Mouse (Mus musculus): Measurements from ENCODE around the gene Them7.

Gene Them7

GRCm38 (mm10) chr2:105375705-105376104 lies 151.6 kb downstream of the Them7 start:
- no peak for DNase-seq (ENCODE audit: low spot score in 2 of 2)

GRCm38 (mm10) chr2:105379682-105380081 lies 155.6 kb downstream of the Them7 start:
- no peak for DNase-seq (ENCODE audit: low spot score in 2 of 2)

GRCm38 (mm10) chr2:105380757-105381319 lies 156.7 kb downstream of the Them7 start:
- DNase-seq (ENCODE audit: low spot score in 2 of 2), result no peak

GRCm38 (mm10) chr2:105383063-105383462 lies 158.9 kb downstream of the Them7 start:
- DNase-seq (ENCODE audit: low spot score in 2 of 2), result peak in 1 of 2 experiments; percentile 19

- DNase-seq (ENCODE audit: low spot score in 2 of 2), result no peak
Observed at GRCm38 (mm10) chr2:105384998-105385397, 160.9 kb downstream of the Them7 start.

- no peak for DNase-seq (ENCODE audit: low spot score in 2 of 2)
Observed at GRCm38 (mm10) chr2:105386418-105386817, 162.3 kb downstream of the Them7 start.

GRCm38 (mm10) chr2:105389007-105389890 lies 165.1 kb downstream of the Them7 start:
- no peak for DNase-seq (ENCODE audit: low spot score in 2 of 2)

- no peak for DNase-seq (ENCODE audit: low spot score in 2 of 2)
Observed at GRCm38 (mm10) chr2:105390653-105391413, 166.7 kb downstream of the Them7 start.

- DNase-seq (ENCODE audit: low spot score in 2 of 2), result no peak
Observed at GRCm38 (mm10) chr2:105391414-105391784, 167.3 kb downstream of the Them7 start.

- no peak for DNase-seq (ENCODE audit: low spot score in 2 of 2)
Observed at GRCm38 (mm10) chr2:105392514-105392913, 168.4 kb downstream of the Them7 start.

GRCm38 (mm10) chr2:105394375-105394774 lies 170.3 kb downstream of the Them7 start:
- DNase-seq (ENCODE audit: low spot score in 2 of 2), result no peak

GRCm38 (mm10) chr2:105396066-105396465 lies 171.9 kb downstream of the Them7 start:
- no peak for DNase-seq (ENCODE audit: low spot score in 2 of 2)

GRCm38 (mm10) chr2:105397446-105398211 lies 173.5 kb downstream of the Them7 start:
- no peak for DNase-seq (ENCODE audit: low spot score in 2 of 2)

GRCm38 (mm10) chr2:105398636-105399084 lies 174.5 kb downstream of the Them7 start:
- DNase-seq (ENCODE audit: low spot score in 2 of 2), result peak in 1 of 2 experiments; percentile 9

- peak; percentile 32 to 36 for DNase-seq (ENCODE audit: low spot score in 2 of 2)
Observed at GRCm38 (mm10) chr2:105399085-105399891, 175.2 kb downstream of the Them7 start, which contains the start of gene Rcn1. Gene Rcn1 (minus strand): TSS chr2:105399319.

GRCm38 (mm10) chr2:105400558-105400957 lies 176.4 kb downstream of the Them7 start:
- DNase-seq (ENCODE audit: low spot score in 2 of 2), result no peak

- DNase-seq (ENCODE audit: low spot score in 2 of 2), result no peak
Observed at GRCm38 (mm10) chr2:105402180-105402579, 178.1 kb downstream of the Them7 start.

- no peak for DNase-seq (ENCODE audit: low spot score in 2 of 2)
Observed at GRCm38 (mm10) chr2:105408511-105408910, 184.4 kb downstream of the Them7 start.

GRCm38 (mm10) chr2:105409253-105409652 lies 185.1 kb downstream of the Them7 start:
- no peak for DNase-seq (ENCODE audit: low spot score in 2 of 2)

- DNase-seq (ENCODE audit: low spot score in 2 of 2), result no peak
Observed at GRCm38 (mm10) chr2:105414309-105414708, 190.2 kb downstream of the Them7 start.

All from right cerebral cortex, adult 2 months (tissue).